Mouse (Mus musculus) bone marrow macrophage, adult 2 months (primary cell): ENCODE measurements around the gene Ncbp3.

Source experiments
- CTCF ChIP-seq: IDR thresholded peaks from 2 replicates; pipeline ENCODE4 v1.5.1; 2012; ENCODE audit warnings: low read depth, mild to moderate bottlenecking, low read length, moderate library complexity
- POLR2A ChIP-seq: IDR thresholded peaks from 2 replicates; pipeline ENCODE4 v1.6.1; 2012; ENCODE audit warnings: mild to moderate bottlenecking, low read depth, low read length, borderline replicate concordance

- TF ChIP-seq CTCF (no peak), POLR2A (no peak)
Measured at GRCm38 (mm10) chr11:73076295-73076694, 28.7 kb downstream of the Ncbp3 start.
